8 mouse cellular contexts compared by ENCODE assay signal in genomic region chr13:99592596-99593242, GRCm38 (mm10).
DNase-seq lines count a peak whose midpoint lies in the region; ATAC-seq lines count a peak whose summit lies in the region.

No protein-coding gene starts in this region.

- no peaks in the 10 kb centered on the region for H3K4me1 ChIP-seq in liver, embryonic 11.5 days (replicated peaks; ENCODE audit: control insufficient read depth, insufficient read depth, low read length)

- H3K27ac ChIP-seq in liver, embryonic 11.5 days (ENCODE audit: low read depth, low read length), result no peak overlapping the region

- peak overlapping the region; percentile 11; the same call in 1 of the 2 replicates for H3K4me2 ChIP-seq in liver, embryonic 11.5 days

- WGBS in liver, embryonic 11.5 days, result 15% methylated on average over 15 of the region's 15 CpGs

- no peaks in the 10 kb centered on the region for H3K9me3 ChIP-seq in liver, embryonic 11.5 days (ENCODE audit: control insufficient read depth, low read length)

- no peaks in the 10 kb centered on the region for H3K36me3 ChIP-seq in liver, embryonic 11.5 days (ENCODE audit: control insufficient read depth, insufficient read depth, low read length)

- no peak overlapping the region for H3K9ac ChIP-seq in liver, embryonic 11.5 days (ENCODE audit: low read depth, low read length)

- H3K4me3 ChIP-seq in liver, embryonic 11.5 days (ENCODE audit: low read depth, low read length), result no peak overlapping the region

- ATAC-seq in liver, embryonic 11.5 days (replicated peaks; ENCODE audit: low FRiP score), result no peak

- no peaks in the 10 kb centered on the region; the same call in 1 of the 2 replicates for H3K27me3 ChIP-seq in liver, embryonic 11.5 days (replicated peaks; ENCODE audit: control insufficient read depth, insufficient read depth, low read length)

- DNase-seq in layer of hippocampus, adult 11-12 months (ENCODE audit: low spot score), result peak; percentile 45
- no peak for DNase-seq in layer of hippocampus, adult 9-10 months (ENCODE audit: low spot score)
- peak; percentile 80 for DNase-seq in R1 (ENCODE audit: low read depth, low spot score)
- DNase-seq in adrenal gland, postnatal 25 days, result peak; percentile 57
- DNase-seq in kidney, adult 11 months, result peak; percentile 37
- DNase-seq in liver, embryonic 11.5 days (ENCODE audit: low spot score), result no peak
- DNase-seq in thymus, postnatal 0 days (ENCODE audit: low spot score), result no peak
- no peak for DNase-seq in thymus, postnatal 14 days

Comparison
In these comparisons a context has a peak if more than half of its experiments do, and no peak if none do; other contexts are left out.
1. DNase-seq: peak in layer of hippocampus, adult 11-12 months (single experiment), R1 (single experiment), adrenal gland, postnatal 25 days (single experiment) and kidney, adult 11 months (single experiment); none in layer of hippocampus, adult 9-10 months (single experiment), liver, embryonic 11.5 days (single experiment), thymus, postnatal 0 days (single experiment) and thymus, postnatal 14 days (single experiment).